Mouse (Mus musculus): ENCODE data around the gene Mbtps1. TPM values are rescaled to one million over a fixed set of nuclear protein-coding genes. Genes with fewer than 3 reads are reported as not detected.

Mbtps1 gene
- total RNA-seq, 2 experiments from 2014 or later: 42.7 to 88.4 TPM

GRCm38 (mm10) chr8:119563849-119564251, 5.3 kb upstream of the Mbtps1 start:
- no peak for ATAC-seq (replicated peaks; ENCODE audit: low FRiP score, poor library complexity, severe bottlenecking)

DNA sequence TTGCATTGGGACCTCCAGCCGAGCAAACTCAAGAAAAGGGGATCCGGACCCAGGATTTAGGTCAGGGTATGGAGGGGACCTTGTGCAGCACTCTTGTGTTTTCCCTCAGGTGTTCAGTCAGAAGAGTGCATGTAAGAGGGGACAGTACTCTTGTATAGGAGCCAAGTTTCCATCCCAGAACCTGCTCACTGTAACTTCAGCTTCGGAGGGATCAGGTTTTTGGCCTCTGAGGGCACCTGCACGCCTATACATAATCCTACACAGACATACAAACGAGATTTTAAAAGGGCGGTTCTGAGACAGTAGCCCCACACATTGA, 826 bp upstream of the Mbtps1 start:
- no peak for ATAC-seq (replicated peaks; ENCODE audit: low FRiP score, poor library complexity, severe bottlenecking)

DNA sequence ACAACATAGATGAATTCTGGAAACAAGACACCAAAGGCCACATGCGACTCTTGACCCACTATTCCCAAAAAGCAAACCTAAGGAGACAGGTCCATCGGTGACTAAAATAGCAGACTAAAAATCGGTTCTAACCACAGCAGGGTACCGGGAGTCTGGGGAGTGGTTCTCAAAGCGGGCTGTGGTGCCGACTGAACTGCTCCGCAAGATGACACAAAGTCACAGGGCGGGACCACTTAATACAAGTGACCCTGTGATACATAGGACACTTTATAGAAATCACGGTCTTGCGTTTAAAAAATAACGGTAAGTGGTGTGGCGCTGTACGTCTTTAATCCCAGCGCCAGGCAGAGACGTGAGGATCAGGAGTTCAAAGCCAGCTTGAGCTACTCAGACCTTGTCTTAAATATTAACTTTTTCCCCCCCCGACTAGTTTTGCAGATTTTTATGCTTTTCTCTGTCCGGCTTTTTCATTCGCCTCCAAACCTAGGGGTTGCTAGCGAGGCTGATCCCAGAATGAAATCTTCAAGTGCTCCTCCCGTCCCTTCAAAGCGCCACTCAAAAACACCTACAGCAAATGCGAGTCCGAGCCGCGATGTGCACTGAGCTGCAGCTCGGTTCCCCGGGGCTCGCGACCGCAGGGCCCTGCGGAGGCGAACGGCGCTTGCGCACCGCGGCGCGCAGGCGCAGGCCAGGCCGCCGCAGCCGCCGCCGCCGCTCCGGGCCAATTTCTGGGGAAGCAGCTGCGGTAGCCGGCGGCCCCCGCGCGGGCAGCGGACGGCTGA, 523 bp downstream of the Mbtps1 start:
- peak; percentile 67 for ATAC-seq (replicated peaks; ENCODE audit: low FRiP score, poor library complexity, severe bottlenecking)

DNA sequence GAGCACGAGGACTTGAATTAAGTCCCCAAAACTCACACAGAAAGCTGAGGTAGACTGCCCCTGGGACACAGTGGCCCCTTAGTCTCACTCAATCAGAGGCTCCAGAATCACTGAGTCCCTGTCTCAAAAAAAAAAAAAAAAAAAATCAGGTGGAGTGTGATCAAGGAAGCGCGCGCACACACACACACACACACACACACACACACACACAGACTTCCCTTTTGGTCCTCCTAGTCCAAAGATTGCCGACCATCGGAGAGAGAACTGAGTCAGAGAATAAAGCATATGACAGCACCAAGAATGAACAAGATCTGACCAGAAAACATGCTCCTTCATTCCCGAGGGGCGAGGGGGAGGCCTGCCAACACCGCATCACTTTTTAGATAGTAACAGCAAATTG, 1.4 kb downstream of the Mbtps1 start:
- ATAC-seq (replicated peaks; ENCODE audit: low FRiP score, poor library complexity, severe bottlenecking): no peak

DNA sequence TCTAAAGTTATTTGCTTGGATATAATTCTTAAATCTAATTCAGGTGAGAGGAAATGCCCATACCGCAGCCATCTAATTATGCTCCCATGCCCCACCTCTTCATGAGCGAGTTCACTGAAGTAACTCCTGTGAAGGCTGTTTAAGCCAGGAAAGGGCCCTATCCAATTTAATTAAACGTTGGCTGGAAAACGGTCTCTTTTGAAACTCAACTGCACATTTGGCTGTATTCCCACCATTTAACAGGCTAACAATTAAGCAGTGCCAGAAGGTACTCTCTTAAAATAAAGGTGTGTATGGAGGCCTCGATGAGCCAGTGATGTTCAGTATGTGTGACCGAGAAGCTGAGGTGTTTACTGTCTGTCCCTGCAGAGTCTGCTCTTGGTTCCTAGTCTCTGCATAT, 2.7 kb downstream of the Mbtps1 start:
- no peak for ATAC-seq (replicated peaks; ENCODE audit: low FRiP score, poor library complexity, severe bottlenecking)

GRCm38 (mm10) chr8:119552967-119553366, 5.6 kb downstream of the Mbtps1 start:
- no peak for ATAC-seq (replicated peaks; ENCODE audit: low FRiP score, poor library complexity, severe bottlenecking)

DNA sequence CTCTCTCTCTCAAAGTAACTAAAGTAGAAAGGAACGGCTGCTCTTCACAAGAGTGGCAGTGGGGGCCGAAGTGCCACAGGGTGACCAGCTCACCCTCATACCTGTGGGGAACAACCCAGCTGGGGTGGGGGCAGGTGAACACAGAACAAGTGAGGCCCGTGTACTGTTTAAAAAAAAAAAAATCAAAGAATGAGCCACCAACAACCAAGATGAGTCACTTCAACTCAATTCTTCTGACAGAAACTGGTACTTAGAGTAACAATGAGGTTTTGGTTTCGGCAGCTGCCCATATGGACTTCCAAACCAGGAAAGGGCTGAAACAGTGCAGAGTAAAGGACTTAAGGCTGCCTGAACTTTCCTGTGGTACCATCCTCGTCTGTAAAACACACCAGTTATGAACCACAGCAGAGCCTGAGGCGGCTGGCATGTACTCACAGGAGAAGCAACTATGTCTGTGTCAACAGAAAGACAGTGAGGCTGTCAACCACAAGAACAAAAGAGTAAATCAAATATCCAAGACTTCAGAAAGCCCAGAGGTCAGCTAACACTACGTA, 9.9 kb downstream of the Mbtps1 start:
- ATAC-seq (replicated peaks; ENCODE audit: low FRiP score, poor library complexity, severe bottlenecking): no peak

DNA sequence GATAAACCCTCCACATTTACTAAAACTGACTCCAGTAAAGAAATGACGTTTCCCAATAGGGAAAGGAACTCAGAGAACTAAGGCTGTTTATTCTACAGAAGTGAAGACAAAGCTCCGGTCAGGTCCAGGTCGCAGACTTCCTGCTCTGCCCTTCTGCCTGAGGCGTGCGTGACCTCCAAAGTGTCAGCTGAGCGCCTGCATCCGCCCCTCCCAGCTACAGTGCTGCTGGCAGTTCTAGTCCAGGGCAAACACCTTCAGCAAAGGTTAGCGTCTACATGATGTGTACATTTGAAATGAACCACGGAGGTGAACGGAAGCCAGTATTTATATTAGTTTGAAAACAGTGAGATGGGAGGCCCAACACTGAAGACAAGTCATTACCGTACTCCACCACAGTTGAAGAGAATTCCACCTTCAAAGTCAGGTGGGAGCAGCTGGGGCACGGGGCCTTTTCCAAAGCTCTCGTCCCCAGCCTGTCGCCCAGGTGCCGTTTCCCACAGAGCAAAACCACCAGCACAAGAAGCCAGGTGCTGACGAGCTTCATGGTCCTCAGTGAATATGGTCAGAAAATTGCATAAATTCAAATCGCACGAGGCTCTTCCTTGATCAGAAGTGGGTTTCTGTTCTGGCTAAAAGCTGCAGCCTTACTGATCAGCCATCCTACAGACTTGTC, 11.4 kb downstream of the Mbtps1 start:
- no peak for ATAC-seq (replicated peaks; ENCODE audit: low FRiP score, poor library complexity, severe bottlenecking)

- ATAC-seq (replicated peaks; ENCODE audit: low FRiP score, poor library complexity, severe bottlenecking): no peak
These were observed 12.7 kb downstream of the Mbtps1 start for GRCm38 (mm10) chr8:119545791-119546190.

- ATAC-seq (replicated peaks; ENCODE audit: low FRiP score, poor library complexity, severe bottlenecking): no peak
These were observed 13.4 kb downstream of the Mbtps1 start for GRCm38 (mm10) chr8:119545180-119545579.

GRCm38 (mm10) chr8:119544606-119545005, 13.9 kb downstream of the Mbtps1 start:
- no peak for ATAC-seq (replicated peaks; ENCODE audit: low FRiP score, poor library complexity, severe bottlenecking)

GRCm38 (mm10) chr8:119531973-119532372, 26.6 kb downstream of the Mbtps1 start:
- ATAC-seq (replicated peaks; ENCODE audit: low FRiP score, poor library complexity, severe bottlenecking): no peak

- ATAC-seq (replicated peaks; ENCODE audit: low FRiP score, poor library complexity, severe bottlenecking): no peak
These were observed 27.1 kb downstream of the Mbtps1 start for GRCm38 (mm10) chr8:119531397-119531796.

GRCm38 (mm10) chr8:119530937-119531336, 27.6 kb downstream of the Mbtps1 start:
- ATAC-seq (replicated peaks; ENCODE audit: low FRiP score, poor library complexity, severe bottlenecking): no peak

DNA sequence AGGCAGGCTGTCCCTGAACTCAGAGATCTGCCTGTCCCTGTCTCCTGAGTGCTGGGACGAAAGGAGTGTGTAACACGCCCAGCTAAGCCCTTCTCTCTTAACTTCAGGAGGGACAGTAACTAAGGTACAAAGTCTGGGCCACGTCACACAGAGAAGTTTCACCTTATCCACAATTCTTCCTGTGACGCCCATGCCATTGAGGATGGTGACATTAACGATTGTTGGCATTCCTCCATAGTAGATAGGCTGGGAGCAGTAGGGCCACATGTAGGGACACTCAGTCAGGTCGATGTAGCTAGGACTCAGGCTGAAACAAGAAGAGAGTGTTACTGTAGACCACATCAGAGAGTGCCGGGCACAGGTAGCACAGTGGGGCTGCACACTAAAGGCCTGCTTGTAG, 29.8 kb downstream of the Mbtps1 start:
- no peak for ATAC-seq (replicated peaks; ENCODE audit: low FRiP score, poor library complexity, severe bottlenecking)

GRCm38 (mm10) chr8:119520102-119520501, 38.4 kb downstream of the Mbtps1 start:
- ATAC-seq (replicated peaks; ENCODE audit: low FRiP score, poor library complexity, severe bottlenecking): no peak

DNA sequence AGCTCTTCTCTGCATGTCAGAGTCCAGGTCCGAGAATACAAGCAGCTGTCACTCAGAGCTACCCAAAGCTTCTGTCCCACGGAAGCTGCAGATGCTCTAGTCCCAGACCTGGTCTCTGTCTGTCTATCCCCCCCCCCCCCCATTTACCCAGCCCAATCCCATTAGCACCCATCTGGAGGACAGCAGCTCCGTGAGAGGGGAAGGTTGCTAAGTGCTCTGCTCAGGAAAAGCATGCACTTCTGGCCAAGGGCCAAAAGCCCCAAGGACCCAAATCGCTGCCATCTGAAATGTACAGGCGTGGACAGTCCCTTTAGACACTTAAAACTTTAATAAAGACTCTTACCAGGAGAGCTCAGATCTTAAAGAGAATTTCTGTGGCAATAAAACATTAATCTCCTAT, 41.9 kb downstream of the Mbtps1 start:
- no peak for ATAC-seq (replicated peaks; ENCODE audit: low FRiP score, poor library complexity, severe bottlenecking)

DNA sequence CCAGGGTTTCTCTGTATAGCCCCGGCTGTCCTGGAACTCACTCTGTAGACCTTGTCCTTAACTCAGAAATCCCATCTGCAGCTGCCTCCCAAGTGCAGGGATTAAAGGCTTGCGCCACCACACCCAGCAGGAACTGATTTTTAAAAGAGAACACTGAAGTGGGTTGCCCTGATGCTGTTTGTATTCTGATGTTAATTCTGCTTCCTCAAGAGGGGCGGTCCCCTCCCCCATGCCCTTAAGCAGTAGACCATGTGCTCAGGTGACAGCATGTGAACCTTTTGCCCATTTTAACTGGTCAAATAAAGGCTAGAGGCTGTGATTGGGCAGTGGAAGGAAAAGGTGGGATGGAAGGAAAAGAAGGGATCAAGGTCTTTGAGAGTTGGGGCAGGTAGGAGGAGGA, 42.8 kb downstream of the Mbtps1 start:
- ATAC-seq (replicated peaks; ENCODE audit: low FRiP score, poor library complexity, severe bottlenecking): no peak

DNA sequence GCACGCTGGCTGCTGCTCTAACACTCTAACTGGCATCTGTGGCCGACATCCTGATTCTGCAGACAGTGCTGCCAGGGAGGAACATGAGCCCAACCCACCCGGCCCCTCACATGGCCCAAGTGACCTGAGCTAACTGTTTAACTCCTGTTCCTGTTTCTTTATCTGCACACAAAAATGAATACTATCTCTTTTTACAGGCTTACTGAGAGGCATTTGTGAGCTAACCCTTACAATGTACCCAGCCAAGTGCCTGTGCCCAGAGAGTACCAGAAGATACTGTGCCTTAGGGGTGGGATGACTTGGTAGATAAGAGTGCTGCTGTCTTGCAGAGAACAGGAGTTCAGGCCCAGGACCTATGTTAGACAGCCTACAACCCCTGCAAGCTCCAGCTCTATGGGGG, 43.6 kb downstream of the Mbtps1 start:
- no peak for ATAC-seq (replicated peaks; ENCODE audit: low FRiP score, poor library complexity, severe bottlenecking)

GRCm38 (mm10) chr8:119513405-119513804, 45.1 kb downstream of the Mbtps1 start:
- ATAC-seq (replicated peaks; ENCODE audit: low FRiP score, poor library complexity, severe bottlenecking): no peak

GRCm38 (mm10) chr8:119511722-119512121, 46.8 kb downstream of the Mbtps1 start:
- ATAC-seq (replicated peaks; ENCODE audit: low FRiP score, poor library complexity, severe bottlenecking): no peak

Data from erythroid progenitor cell, adult 5-6 weeks (primary cell).